Mouse (Mus musculus) limb, embryonic 13.5 days (tissue): ENCODE results near the gene Eif6. TPM values are rescaled to one million over a fixed set of nuclear protein-coding genes. Genes with fewer than 3 reads are reported as not detected.

ENCODE experiments used
- ATAC-seq: fragments of 200-750 bp; cut with Nextera tagmentation; 2 replicates; pipeline ENCODE4 v1.8.0; 2017; ENCODE audit warnings: low read depth, moderate number of reproducible peaks, moderate TSS enrichment; ENCODE audit not compliant: low FRiP score
- H3K27ac ChIP-seq: fragments of 300-500 bp; sonication (generic); 2 replicates; pipeline ENCODE4 v1.5.1; 2015; ENCODE audit warnings: inconsistent platforms, mild to moderate bottlenecking, moderate library complexity
- H3K27me3 ChIP-seq: fragments of 300-500 bp; sonication (generic); 2 replicates; pipeline ENCODE4 v1.6.1; 2015; ENCODE audit warnings: mild to moderate bottlenecking, inconsistent platforms
- H3K36me3 ChIP-seq: fragments of 300-500 bp; sonication (generic); 2 replicates; pipeline ENCODE4 v1.6.1; 2015; ENCODE audit warnings: inconsistent platforms, mild to moderate bottlenecking, moderate library complexity
- H3K4me1 ChIP-seq: fragments of 300-500 bp; sonication (generic); 2 replicates; pipeline ENCODE4 v1.6.1; 2015; ENCODE audit warnings: inconsistent platforms
- H3K4me2 ChIP-seq: fragments of 300-500 bp; sonication (generic); replicated peaks from 2 replicates; pipeline ENCODE4 v1.6.1; 2015; ENCODE audit warnings: inconsistent platforms, mild to moderate bottlenecking, moderate library complexity
- H3K4me3 ChIP-seq: fragments of 300-500 bp; sonication (generic); 2 replicates; pipeline ENCODE4 v1.5.1; 2015; ENCODE audit warnings: moderate library complexity, mild to moderate bottlenecking, inconsistent platforms
- H3K9ac ChIP-seq: fragments of 300-500 bp; sonication (generic); 2 replicates; pipeline ENCODE4 v1.6.1; 2015; ENCODE audit warnings: mild to moderate bottlenecking, inconsistent platforms
- H3K9me3 ChIP-seq: fragments of 300-500 bp; sonication (generic); 2 replicates; pipeline ENCODE4 v1.6.1; 2016; ENCODE audit warnings: inconsistent platforms
- WGBS: fragments of 180-500 bp; shearing (Covaris S2); methylation state at CpG from one replicate; pipeline ENCODE4 v1.1.7; 2015; 5-methylcytosine and 5-hydroxymethylcytosine counted together
- polyA plus RNA-seq: library from polyadenylated mRNA; unstranded; fragments of >200 nt; fragmentation: Nextera tagmentation; extraction: Ambion mirVana; gene quantifications from 2 replicates; pipeline ENCODE4 v1.2.1, GENCODE M21; 2015

Gene Eif6
- polyA plus RNA-seq, 1 experiment from 2014 or later: 188 TPM

GRCm38 (mm10) chr2:155777688-155777985, 49.1 kb downstream of the Eif6 start:
- peaks cover 62% of the 10 kb centered on the region for H3K27me3 ChIP-seq
- H3K4me1 ChIP-seq: peaks cover 8% of the 10 kb centered on the region
- H3K36me3 ChIP-seq: no peaks in the 10 kb centered on the region
- no peak for ATAC-seq
- 67% methylated on average over 4 of the region's 4 CpGs for WGBS
- H3K4me3 ChIP-seq: no peak overlapping the region
- H3K9me3 ChIP-seq: no peaks in the 10 kb centered on the region
- no peak overlapping the region for H3K9ac ChIP-seq
- H3K27ac ChIP-seq: no peak overlapping the region
- H3K4me2 ChIP-seq: no peak overlapping the region

GRCm38 (mm10) chr2:155776824-155777687, 49.7 kb downstream of the Eif6 start:
- H3K4me3 ChIP-seq: no peak overlapping the region
- H3K4me2 ChIP-seq: no peak overlapping the region
- WGBS: 64% methylated on average over 10 of the region's 10 CpGs
- H3K27ac ChIP-seq: no peak overlapping the region
- no peak overlapping the region for H3K9ac ChIP-seq
- H3K27me3 ChIP-seq: peaks cover 68% of the 10 kb centered on the region
- H3K9me3 ChIP-seq: no peaks in the 10 kb centered on the region
- ATAC-seq: no peak
- peaks cover 8% of the 10 kb centered on the region for H3K4me1 ChIP-seq
- H3K36me3 ChIP-seq: no peaks in the 10 kb centered on the region

- no peak overlapping the region for H3K9ac ChIP-seq
Measured at GRCm38 (mm10) chr2:155775685-155776263, 51.0 kb downstream of the Eif6 start.

GRCm38 (mm10) chr2:155774927-155775684, 51.6 kb downstream of the Eif6 start, which contains the start of gene Mmp24:
Mmp24 (plus strand) TSS chr2:155775342.
- Histone ChIP-seq H3K4me3 (peak within 1 kb of the TSS; percentile 57), H3K9me3 (no peaks in the 10 kb centered on the region), H3K4me1 (peaks cover 8% of the 10 kb centered on the region), H3K9ac (no peak within 1 kb of the TSS), H3K36me3 (no peaks in the 10 kb centered on the region), H3K4me2 (peak within 1 kb of the TSS; percentile 96), H3K27ac (no peak within 1 kb of the TSS), H3K27me3 (peaks cover 74% of the 10 kb centered on the region)
- WGBS: 3% methylated on average over 37 of the region's 100 CpGs
- peak; percentile 57; the same call in 1 of the 2 replicates for ATAC-seq

More at GRCm38 (mm10) chr2:155775685-155776263, 51.0 kb downstream of the Eif6 start:
- Histone ChIP-seq H3K9me3 (no peaks in the 10 kb centered on the region), H3K4me3 (peak overlapping the region; percentile 57), H3K36me3 (no peaks in the 10 kb centered on the region), H3K4me1 (peaks cover 8% of the 10 kb centered on the region), H3K27ac (no peak overlapping the region), H3K4me2 (peak overlapping the region; percentile 96), H3K27me3 (peaks cover 74% of the 10 kb centered on the region)
- 0 out of 2 replicates have a peak, but pooled peaks have one; percentile 57 for ATAC-seq
- under 1% methylated on average over 44 of the region's 44 CpGs for WGBS

- Histone ChIP-seq H3K27ac (no peak overlapping the region), H3K9ac (no peak overlapping the region), H3K9me3 (no peaks in the 10 kb centered on the region), H3K27me3 (peaks cover 68% of the 10 kb centered on the region), H3K4me2 (peak overlapping the region; percentile 96), H3K36me3 (no peaks in the 10 kb centered on the region), H3K4me1 (peaks cover 8% of the 10 kb centered on the region), H3K4me3 (peak overlapping the region; percentile 57)
- ATAC-seq: no peak
- WGBS: 53% methylated on average over 11 of the region's 11 CpGs
Measured at GRCm38 (mm10) chr2:155774261-155774926, 52.3 kb downstream of the Eif6 start.

GRCm38 (mm10) chr2:155773664-155774063, 53.1 kb downstream of the Eif6 start:
- H3K36me3 ChIP-seq: no peaks in the 10 kb centered on the region
- peaks cover 68% of the 10 kb centered on the region for H3K27me3 ChIP-seq
- no peak overlapping the region for H3K4me2 ChIP-seq
- WGBS: 63% methylated on average over 4 of the region's 4 CpGs
- H3K4me3 ChIP-seq: no peak overlapping the region
- no peaks in the 10 kb centered on the region for H3K9me3 ChIP-seq
- no peak overlapping the region for H3K27ac ChIP-seq
- ATAC-seq: no peak
- no peak overlapping the region for H3K9ac ChIP-seq
- H3K4me1 ChIP-seq: peaks cover 8% of the 10 kb centered on the region

Other genes starting within 250 kb of the Eif6 start
- gene Gss, start 234.1 kb downstream of the Eif6 start, polyA plus RNA-seq: 27.5 and 27.9 TPM in 2 replicates
- gene Myh7b, start 215.7 kb downstream of the Eif6 start, polyA plus RNA-seq: 2.7 and 3.7 TPM in 2 replicates
- 150 and 160 TPM in 2 replicates for gene Trpc4ap, start 134.5 kb downstream of the Eif6 start, polyA plus RNA-seq
- gene Edem2, start 97.5 kb downstream of the Eif6 start, polyA plus RNA-seq: 27.3 and 28.2 TPM in 2 replicates
- not detected in 2 replicates for gene Gm17581, start 91.1 kb downstream of the Eif6 start, polyA plus RNA-seq
- 5.7 and 5.8 TPM in 2 replicates for gene Procr, start 75.8 kb downstream of the Eif6 start, polyA plus RNA-seq
- 0.05 and 0.20 TPM in 2 replicates for gene Mmp24, start 51.6 kb downstream of the Eif6 start, polyA plus RNA-seq
- gene BC029722, start 7.5 kb downstream of the Eif6 start, polyA plus RNA-seq: 16.2 and 18.1 TPM in 2 replicates
- gene Fam83c, start 7.9 kb upstream of the Eif6 start, polyA plus RNA-seq: 0.42 and 0.47 TPM in 2 replicates
- gene Uqcc1, start 103.4 kb upstream of the Eif6 start, polyA plus RNA-seq: 66.9 and 74.7 TPM in 2 replicates
- gene Gm15557, start 113.8 kb upstream of the Eif6 start, polyA plus RNA-seq: 0.60 and 1.2 TPM in 2 replicates
- 101 and 107 TPM in 2 replicates for gene Gdf5, start 118.4 kb upstream of the Eif6 start, polyA plus RNA-seq
- 32.1 and 32.2 TPM in 2 replicates for gene Cep250, start 129.5 kb upstream of the Eif6 start, polyA plus RNA-seq
- gene 6430550D23Rik, start 181.1 kb upstream of the Eif6 start, polyA plus RNA-seq: 1.5 and 1.9 TPM in 2 replicates
- 228 and 246 TPM in 2 replicates for gene Ergic3, start 181.1 kb upstream of the Eif6 start, polyA plus RNA-seq
- gene Fer1l4, start 226.0 kb upstream of the Eif6 start, polyA plus RNA-seq: not detected in 2 replicates
- gene Spag4, start 238.2 kb upstream of the Eif6 start, polyA plus RNA-seq: 3.9 and 4.3 TPM in 2 replicates